Mouse (Mus musculus) CH12.LX (cell line): ENCODE measurements around the gene Runx2. TPM values are rescaled to one million over a fixed set of nuclear protein-coding genes. Genes with fewer than 3 reads are reported as not detected.

Experiments
- DNase-seq: peaks from one replicate; pipeline ENCODE4 v3.0.0-alpha.2; 2013; ENCODE audit errors: extremely low read depth
- H3K27ac ChIP-seq: 2 replicates; pipeline ENCODE4 v1.5.1; 2012; ENCODE audit warnings: low read depth, mild to moderate bottlenecking, control low read depth, moderate library complexity; ENCODE audit not compliant: insufficient read depth
- H3K27me3 ChIP-seq: replicated peaks from 2 replicates; pipeline ENCODE3; 2012; ENCODE audit warnings: inconsistent platforms
- H3K36me3 ChIP-seq, 2 experiments: replicated peaks in 1 of 2; 2 replicates each; pipeline versions ENCODE3 to v1.6.1; 2012; ENCODE audit warnings: inconsistent platforms in 1 of 2, low read length in 1 of 2, mild to moderate bottlenecking in 1 of 2, mixed read lengths in 1 of 2, moderate library complexity in 1 of 2; ENCODE audit not compliant: control insufficient read depth in 1 of 2, insufficient read depth in 1 of 2
- H3K4me1 ChIP-seq, 2 experiments: 2 replicates each; pipeline ENCODE4 v1.6.1; 2012; ENCODE audit warnings: inconsistent platforms in 1 of 2, moderate library complexity in 1 of 2; ENCODE audit not compliant: insufficient read depth in 2 of 2, control insufficient read depth in 1 of 2
- H3K4me2 ChIP-seq: 2 replicates; pipeline ENCODE4 v1.6.1; 2012; ENCODE audit warnings: low read depth, mild to moderate bottlenecking, control low read depth; ENCODE audit not compliant: poor library complexity, insufficient read depth, severe bottlenecking
- H3K4me3 ChIP-seq, 3 experiments: fragments of 150-350 bp in 1 of 3; sonication (generic) in 1 of 3; replicated peaks in 1 of 3; 2 replicates each; pipeline versions ENCODE3 to v1.5.1; 2011 to 2012; ENCODE audit warnings: low read depth in 2 of 3, low read length in 2 of 3, mild to moderate bottlenecking in 2 of 3, moderate library complexity in 2 of 3, control low read depth in 1 of 3, improper control_type of control experiment in 1 of 3, inconsistent platforms in 1 of 3, mixed read lengths in 1 of 3; ENCODE audit not compliant: poor library complexity in 1 of 3
- H3K79me2 ChIP-seq: replicated peaks from 2 replicates; pipeline ENCODE4 v1.6.1; 2012; ENCODE audit warnings: mild to moderate bottlenecking, moderate library complexity; ENCODE audit not compliant: control insufficient read depth, poor library complexity, insufficient read depth, severe bottlenecking; ENCODE audit errors: extremely low read depth
- H3K9ac ChIP-seq: 2 replicates; pipeline ENCODE4 v1.6.1; 2012; ENCODE audit warnings: low read depth, mild to moderate bottlenecking, control low read depth, moderate library complexity; ENCODE audit not compliant: insufficient read depth
- H3K9me3 ChIP-seq: replicated peaks from 2 replicates; pipeline ENCODE3; 2012; ENCODE audit warnings: low read length, inconsistent platforms, mixed read lengths
- BHLHE40 ChIP-seq: IDR thresholded peaks from 2 replicates; pipeline ENCODE4 v1.6.1; 2011; ENCODE audit warnings: mild to moderate bottlenecking, low read depth, low read length, improper control_type of control experiment
- CHD1 ChIP-seq: IDR thresholded peaks from 2 replicates; pipeline ENCODE4 v1.6.1; 2012; ENCODE audit warnings: low read depth, low read length, improper control_type of control experiment, inconsistent platforms
- CTCF ChIP-seq, 2 experiments: IDR thresholded peaks in 1 of 2; conservative IDR thresholded peaks in 1 of 2; 2 replicates each; pipeline ENCODE4 v1.5.1; 2011 to 2012; ENCODE audit warnings: low read depth in 2 of 2, low read length in 2 of 2, improper control_type of control experiment in 1 of 2, inconsistent platforms in 1 of 2, mild to moderate bottlenecking in 1 of 2, moderate library complexity in 1 of 2
- E2F4 ChIP-seq: IDR thresholded peaks from 2 replicates; pipeline ENCODE4 v1.6.1; 2011; ENCODE audit warnings: low read depth, low read length, improper control_type of control experiment; ENCODE audit not compliant: insufficient replicate concordance
- ELF1 ChIP-seq: IDR thresholded peaks from 2 replicates; pipeline ENCODE4 v1.6.1; 2014; ENCODE audit warnings: low read depth, mild to moderate bottlenecking, inconsistent platforms, low read length, improper control_type of control experiment
- GABPA ChIP-seq: IDR thresholded peaks from 2 replicates; pipeline ENCODE4 v1.6.1; 2012; ENCODE audit warnings: low read depth, low read length, improper control_type of control experiment, inconsistent platforms; ENCODE audit not compliant: insufficient replicate concordance
- IRF4 ChIP-seq: IDR thresholded peaks from 2 replicates; pipeline ENCODE4 v1.6.1; 2014; ENCODE audit warnings: low read depth, mild to moderate bottlenecking, inconsistent platforms, low read length, improper control_type of control experiment
- KAT2A ChIP-seq: IDR thresholded peaks from 2 replicates; pipeline ENCODE4 v1.6.1; 2012; ENCODE audit warnings: low read length, improper control_type of control experiment, inconsistent platforms; ENCODE audit not compliant: insufficient replicate concordance
- MAZ ChIP-seq: IDR thresholded peaks from 2 replicates; pipeline ENCODE4 v1.6.1; 2012; ENCODE audit warnings: low read depth, mild to moderate bottlenecking, inconsistent platforms, low read length, improper control_type of control experiment, moderate library complexity
- MEF2A ChIP-seq: IDR thresholded peaks from 2 replicates; pipeline ENCODE4 v1.6.1; 2014; ENCODE audit warnings: low read depth, mild to moderate bottlenecking, inconsistent platforms, low read length, improper control_type of control experiment, borderline replicate concordance
- NELFE ChIP-seq: IDR thresholded peaks from 2 replicates; pipeline ENCODE4 v1.6.1; 2011; ENCODE audit warnings: low read depth, low read length, improper control_type of control experiment
- NRF1 ChIP-seq: IDR thresholded peaks from 2 replicates; pipeline ENCODE4 v1.6.1; 2014; ENCODE audit warnings: low read depth, mild to moderate bottlenecking, inconsistent platforms, low read length, improper control_type of control experiment, moderate library complexity
- RAD21 ChIP-seq: IDR thresholded peaks from 2 replicates; pipeline ENCODE4 v1.6.1; 2011; ENCODE audit warnings: low read depth, mild to moderate bottlenecking, low read length, improper control_type of control experiment, moderate library complexity
- SMC3 ChIP-seq: IDR thresholded peaks from 2 replicates; pipeline ENCODE4 v1.6.1; 2011; ENCODE audit warnings: low read depth, low read length, improper control_type of control experiment
- TCF12 ChIP-seq: IDR thresholded peaks from 2 replicates; pipeline ENCODE4 v1.6.1; 2014; ENCODE audit warnings: low read depth, mild to moderate bottlenecking, inconsistent platforms, low read length, improper control_type of control experiment
- ZC3H11A ChIP-seq: IDR thresholded peaks from 2 replicates; pipeline ENCODE4 v1.6.1; 2012; ENCODE audit warnings: low read depth, mild to moderate bottlenecking, inconsistent platforms, low read length, improper control_type of control experiment
- ZKSCAN1 ChIP-seq: IDR thresholded peaks from 2 replicates; pipeline ENCODE4 v1.6.1; 2012; ENCODE audit warnings: low read depth, inconsistent platforms, low read length, improper control_type of control experiment, borderline replicate concordance
- ZNF384 ChIP-seq: IDR thresholded peaks from 2 replicates; pipeline ENCODE4 v1.6.1; 2012; ENCODE audit warnings: low read depth, low read length, improper control_type of control experiment, inconsistent platforms
- dilution Hi-C: fragments of 300-500 bp; cut with MboI; formaldehyde crosslinking; loops from 2 replicates; pipeline ENCODE4 v1.14.3; 2020; ENCODE audit warnings: low sequenced_read_pairs; ENCODE audit not compliant: extremely low pct_unique_long_range_greater_than_20kb, extremely low pct_ligation_motif_present
- in situ Hi-C: fragments of 300-500 bp; cut with MboI; formaldehyde crosslinking; loops from 3 replicates; pipeline ENCODE4 v1.14.3; 2019; ENCODE audit warnings: low sequenced_read_pairs, low pct_ligation_motif_present, low pct_unique_long_range_greater_than_20kb, mixed read lengths
- polyA plus RNA-seq: library from polyadenylated mRNA; unstranded; fragments of >175 nt; gene quantifications from 2 replicates; pipeline ENCODE4 v1.2.1, GENCODE M21; 2012; ENCODE audit warnings: low read depth; ENCODE audit not compliant: insufficient read length
- total RNA-seq, 2 experiments: library from RNA; depleted of rRNA; stranded (reverse); fragments of 300-350 nt in 1 of 2; fragments of >200 nt in 1 of 2; gene quantifications; 2 replicates each; pipeline ENCODE4 v1.2.3; 2012 to 2014

Gene Runx2
- total and polyA plus RNA-seq, 3 experiments: 0.70 to 1.4 (median 1.1) TPM

GRCm38 (mm10) chr17:44455681-44456600 is 358.7 kb downstream of the Runx2 start:
- in situ Hi-C loops: loop anchor here (25.0 kb wide), 2 partner anchors 581 to 806 kb away; no protein-coding TSS in a partner anchor
- H3K9ac ChIP-seq: no peak overlapping the region
- TF ChIP-seq RAD21: peak; percentile 97
- TF ChIP-seq BHLHE40: peak; percentile 26; the same call in 1 of the 2 replicates
- TF ChIP-seq ELF1: 0 out of 2 replicates have a peak, but pooled peaks have one; percentile 35
- no peak for TF ChIP-seq GABPA
- 0 out of 2 replicates have a peak, but pooled peaks have one; percentile 16 for TF ChIP-seq MAZ
- TF ChIP-seq MEF2A: 0 out of 2 replicates have a peak, but pooled peaks have one; percentile 17
- peak; percentile 47; the same call in 1 of the 2 replicates for TF ChIP-seq TCF12
- TF ChIP-seq KAT2A: no peak
- TF ChIP-seq ZC3H11A: peak; percentile 96
- peak; percentile 66 for TF ChIP-seq IRF4
- TF ChIP-seq NRF1: 0 out of 2 replicates have a peak, but pooled peaks have one; percentile 26
- 0 out of 2 replicates have a peak, but pooled peaks have one; percentile 11 for TF ChIP-seq CHD1
- peak; percentile 27 to 89; a peak in 3 of 4 replicates for TF ChIP-seq CTCF (conservative IDR thresholded peaks at IDR 0.05 in 1 of 2, IDR thresholded peaks at IDR 0.05 in 1 of 2; ENCODE audit: low read depth in 2 of 2, low read length in 2 of 2)
- peak; percentile 64 for TF ChIP-seq ZNF384
- no peak for TF ChIP-seq ZKSCAN1
- peak; percentile 96 for TF ChIP-seq SMC3
- no peak for TF ChIP-seq NELFE
- no peak for TF ChIP-seq E2F4
- no peaks in the 10 kb centered on the region for H3K27me3 ChIP-seq
- H3K9me3 ChIP-seq: no peaks in the 10 kb centered on the region
- peak overlapping the region; percentile 30 for H3K4me2 ChIP-seq
- peak overlapping the region; percentile 21; the same call in 1 of the 2 replicates for H3K27ac ChIP-seq
- dilution Hi-C loops: no loop called here
- DNase-seq: peak; percentile 66
- peaks cover 13 to 18% of the 10 kb centered on the region in 2 experiments for H3K4me1 ChIP-seq
- H3K36me3 ChIP-seq: no peaks in the 10 kb centered on the region
- H3K79me2 ChIP-seq: no peaks in the 10 kb centered on the region
- no peak overlapping the region for H3K4me3 ChIP-seq
